ENCODE assay signal across 11 mouse cellular contexts in the genomic region with DNA sequence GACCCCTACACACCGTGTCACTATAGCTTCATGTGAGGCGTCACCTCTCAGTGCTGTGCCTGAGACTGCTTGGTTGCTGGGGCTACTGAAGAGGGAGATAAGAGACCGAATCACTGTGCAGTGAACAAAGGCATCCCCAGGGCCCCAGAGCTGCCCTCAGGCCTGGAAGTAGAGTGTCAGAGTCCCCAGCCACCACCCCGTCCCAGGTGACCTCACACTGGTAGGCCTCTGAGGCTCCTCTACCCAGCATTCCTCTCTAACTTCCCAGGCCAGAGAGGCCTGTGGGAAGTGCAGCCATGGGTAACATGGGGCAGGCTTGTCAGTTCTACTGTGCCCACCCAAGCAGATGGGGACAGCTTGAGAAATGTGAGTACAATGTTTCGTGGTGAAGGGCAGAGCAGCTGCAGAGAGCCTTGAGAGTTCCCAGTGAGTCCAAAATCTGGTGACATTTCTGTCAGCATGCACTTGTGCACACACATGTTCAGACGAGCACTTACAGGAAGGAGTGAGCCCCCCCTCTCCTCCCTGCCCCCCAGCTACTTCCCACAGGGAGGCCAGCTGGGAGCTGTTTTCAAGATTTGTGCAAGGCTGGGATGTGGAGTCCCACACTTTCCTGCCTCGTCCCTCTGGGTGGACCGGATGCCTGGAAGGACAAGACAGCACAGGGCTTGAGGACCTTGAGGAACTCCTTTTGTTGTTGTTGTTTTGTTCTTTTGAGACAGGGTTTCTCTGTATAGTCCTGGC. TPM values are rescaled to one million over a fixed set of nuclear protein-coding genes. Genes with fewer than 3 reads are reported as not detected.
DNase-seq lines count a peak whose midpoint lies in the region; ATAC-seq and TF ChIP-seq lines count a peak whose summit lies in the region.
"Had no signal": no experiment of that assay in that cellular context is flagged by ENCODE, and none has a peak within 500 bp of the region (broad histone marks: within the 10 kb centered on the region; RNA-seq: fewer than 3 reads in every experiment).

No protein-coding gene starts in this region.

- peaks cover 24% of the 10 kb centered on the region for H3K4me1 ChIP-seq in forebrain, embryonic 15.5 days
- H3K4me1 ChIP-seq in forebrain, embryonic 16.5 days (replicated peaks; ENCODE audit: control insufficient read depth, insufficient read depth, low read length), result peaks cover 16% of the 10 kb centered on the region
- peaks cover 16% of the 10 kb centered on the region; the same call in 1 of the 2 replicates for H3K4me1 ChIP-seq in kidney, embryonic 14.5 days (ENCODE audit: control insufficient read depth, insufficient read depth, low read length)
- H3K4me1 ChIP-seq in limb, embryonic 10.5 days, result peaks cover 26% of the 10 kb centered on the region

- ATAC-seq in forebrain, embryonic 15.5 days (replicated peaks), result no peak
- no peak for ATAC-seq in forebrain, embryonic 16.5 days
- ATAC-seq in kidney, embryonic 14.5 days (ENCODE audit: low FRiP score, low TSS enrichment), result peak; percentile 45; the same call in 1 of the 2 replicates
- no peak for ATAC-seq in megakaryocyte, adult 5-6 weeks (ENCODE audit: poor library complexity, severe bottlenecking)

- no peak overlapping the region for H3K4me3 ChIP-seq in forebrain, embryonic 15.5 days
- no peak overlapping the region for H3K4me3 ChIP-seq in forebrain, embryonic 16.5 days (replicated peaks; ENCODE audit: low read length)
- no peak overlapping the region for H3K4me3 ChIP-seq in kidney, embryonic 14.5 days (ENCODE audit: low read length)
- H3K4me3 ChIP-seq in limb, embryonic 10.5 days, result no peak overlapping the region
- H3K4me3 ChIP-seq: lung, embryonic 15.5 days had no signal

- no peak overlapping the region for H3K4me2 ChIP-seq in forebrain, embryonic 15.5 days (replicated peaks)
- no peak overlapping the region for H3K4me2 ChIP-seq in forebrain, embryonic 16.5 days (ENCODE audit: low read length)
- no peak overlapping the region for H3K4me2 ChIP-seq in kidney, embryonic 14.5 days (replicated peaks; ENCODE audit: low read depth, low read length)
- H3K4me2 ChIP-seq: lung, embryonic 15.5 days had no signal

- no peak for DNase-seq in kidney, postnatal 36 days
- peak; percentile 31 for DNase-seq in brain, embryonic 14.5 days (ENCODE audit: low read depth)
- no peak for DNase-seq in limb, embryonic 10.5 days (ENCODE audit: low spot score)
- DNase-seq in spleen, postnatal 36 days (ENCODE audit: low spot score in 2 of 2), result no peak
- DNase-seq: cerebellum, postnatal 14 days; right cerebral cortex, adult 18-20 months had no signal

- TF ChIP-seq CTCF in brain, embryonic 14.5 days (IDR thresholded peaks at IDR 0.05; ENCODE audit: borderline replicate concordance, extremely low read depth, insufficient read depth, insufficient read length), result no peak

- peak overlapping the region; percentile 60; the same call in 1 of the 2 replicates for H3K27ac ChIP-seq in forebrain, embryonic 15.5 days (replicated peaks)
- no peak overlapping the region for H3K27ac ChIP-seq in forebrain, embryonic 16.5 days (ENCODE audit: low read length)
- peak overlapping the region; percentile 1; the same call in 1 of the 2 replicates for H3K27ac ChIP-seq in kidney, embryonic 14.5 days (ENCODE audit: low read depth, low read length)
- peak overlapping the region; percentile 47; the same call in 1 of the 2 replicates for H3K27ac ChIP-seq in limb, embryonic 10.5 days

- TF ChIP-seq POLR2A in brain, embryonic 14.5 days (IDR thresholded peaks at IDR 0.05; ENCODE audit: borderline replicate concordance, extremely low read depth, insufficient read depth, insufficient read length, poor library complexity, severe bottlenecking), result no peak

- no peaks in the 10 kb centered on the region for H3K27me3 ChIP-seq in forebrain, embryonic 15.5 days
- H3K27me3 ChIP-seq in forebrain, embryonic 16.5 days (replicated peaks; ENCODE audit: control insufficient read depth, insufficient read depth, low read length), result no peaks in the 10 kb centered on the region
- H3K27me3 ChIP-seq in kidney, embryonic 14.5 days (ENCODE audit: control insufficient read depth, insufficient read depth, low read length), result no peaks in the 10 kb centered on the region
- H3K27me3 ChIP-seq in limb, embryonic 10.5 days (ENCODE audit: low read depth, poor library complexity, severe bottlenecking), result no peaks in the 10 kb centered on the region
- H3K27me3 ChIP-seq: lung, embryonic 15.5 days had no signal

- H3K9me3 ChIP-seq in forebrain, embryonic 15.5 days, result no peaks in the 10 kb centered on the region
- H3K9me3 ChIP-seq in forebrain, embryonic 16.5 days (ENCODE audit: control insufficient read depth, low read length), result no peaks in the 10 kb centered on the region
- no peaks in the 10 kb centered on the region for H3K9me3 ChIP-seq in kidney, embryonic 14.5 days (ENCODE audit: control insufficient read depth, low read length)
- H3K9me3 ChIP-seq in limb, embryonic 10.5 days (replicated peaks), result no peaks in the 10 kb centered on the region
- H3K9me3 ChIP-seq: lung, embryonic 15.5 days had no signal

- H3K9ac ChIP-seq in forebrain, embryonic 15.5 days (replicated peaks), result no peak overlapping the region
- no peak overlapping the region for H3K9ac ChIP-seq in forebrain, embryonic 16.5 days (replicated peaks; ENCODE audit: low read depth, low read length)
- H3K9ac ChIP-seq in kidney, embryonic 14.5 days (ENCODE audit: low read depth, low read length), result no peak overlapping the region; the same call in 1 of the 2 replicates
- H3K9ac ChIP-seq: lung, embryonic 15.5 days had no signal

- WGBS in forebrain, embryonic 15.5 days, result 65% methylated on average over 8 of the region's 8 CpGs
- 73% methylated on average over 8 of the region's 8 CpGs for WGBS in forebrain, embryonic 16.5 days
- 59% methylated on average over 8 of the region's 8 CpGs for WGBS in kidney, embryonic 14.5 days
- WGBS in limb, embryonic 10.5 days, result 81% methylated on average over 8 of the region's 8 CpGs

- no peaks in the 10 kb centered on the region for H3K36me3 ChIP-seq in forebrain, embryonic 15.5 days
- no peaks in the 10 kb centered on the region for H3K36me3 ChIP-seq in forebrain, embryonic 16.5 days (ENCODE audit: control insufficient read depth, insufficient read depth)
- 0 out of 2 replicates have a peak, but pooled peaks cover 2% of the 10 kb centered on the region for H3K36me3 ChIP-seq in kidney, embryonic 14.5 days (ENCODE audit: control insufficient read depth, insufficient read depth, low read length)
- H3K36me3 ChIP-seq in limb, embryonic 10.5 days, result peaks cover 9% of the 10 kb centered on the region
- H3K36me3 ChIP-seq: lung, embryonic 15.5 days had no signal

RNA-seq across cellular contexts. Expression of gene Slc9a1, which starts 37.0 kb away (rescaled TPM):
- polyA plus RNA-seq in forebrain, embryonic 15.5 days (2015; fragmentation: Nextera tagmentation; extraction: Ambion mirVana), result 6.5 and 6.7 TPM in 2 replicates
- polyA plus RNA-seq in forebrain, embryonic 16.5 days (2015; fragmentation: Nextera tagmentation; extraction: Ambion mirVana), result 8.1 and 10.7 TPM in 2 replicates
- 5.6 and 7.6 TPM in 2 replicates for polyA plus RNA-seq in kidney, embryonic 14.5 days (2014; fragmentation: Nextera tagmentation; extraction: Ambion mirVana)
- polyA plus RNA-seq in brain, embryonic 14.5 days (2012; rRNA removed), result 23.4 and 33.1 TPM in 2 replicates
- 8.7 and 9.0 TPM in 2 replicates for polyA plus RNA-seq in limb, embryonic 10.5 days (2016; fragmentation: Nextera tagmentation; extraction: Ambion mirVana)
- total RNA-seq in megakaryocyte, adult 5-6 weeks (2015), result 20.3 and 23.1 TPM in 2 replicates
- total RNA-seq in megakaryocyte, adult 5-6 weeks (2017), result 11.0 and 11.6 TPM in 2 replicates

RNA-seq across cellular contexts. Expression of gene Wdtc1, which starts 53.2 kb away (rescaled TPM):
- polyA plus RNA-seq in forebrain, embryonic 15.5 days (2015; fragmentation: Nextera tagmentation; extraction: Ambion mirVana), result 16.2 and 18.1 TPM in 2 replicates
- 16.2 and 19.3 TPM in 2 replicates for polyA plus RNA-seq in forebrain, embryonic 16.5 days (2015; fragmentation: Nextera tagmentation; extraction: Ambion mirVana)
- 10.0 and 16.0 TPM in 2 replicates for polyA plus RNA-seq in kidney, embryonic 14.5 days (2014; fragmentation: Nextera tagmentation; extraction: Ambion mirVana)
- polyA plus RNA-seq in brain, embryonic 14.5 days (2012; rRNA removed), result 38.6 and 49.6 TPM in 2 replicates
- 14.3 and 15.5 TPM in 2 replicates for polyA plus RNA-seq in limb, embryonic 10.5 days (2016; fragmentation: Nextera tagmentation; extraction: Ambion mirVana)
- 16.5 and 18.5 TPM in 2 replicates for total RNA-seq in megakaryocyte, adult 5-6 weeks (2015)
- 11.6 and 14.1 TPM in 2 replicates for total RNA-seq in megakaryocyte, adult 5-6 weeks (2017)
